Mouse (Mus musculus): ENCODE measurements around the gene Dagla.

Gene Dagla

GRCm38 (mm10) chr19:10232327-10233017 is 72.2 kb downstream of the Dagla start:
- no peak for DNase-seq

- DNase-seq = no peak
These were observed 72.8 kb downstream of the Dagla start for GRCm38 (mm10) chr19:10231871-10232270.

GRCm38 (mm10) chr19:10231016-10231415 is 73.7 kb downstream of the Dagla start:
- DNase-seq = no peak

GRCm38 (mm10) chr19:10225767-10226166 is 78.9 kb downstream of the Dagla start:
- no peak for DNase-seq

GRCm38 (mm10) chr19:10224637-10225453 is 79.8 kb downstream of the Dagla start:
- no peak for DNase-seq

GRCm38 (mm10) chr19:10223561-10223960 is 81.1 kb downstream of the Dagla start:
- DNase-seq = no peak

- no peak for DNase-seq
These were observed 82.0 kb downstream of the Dagla start for GRCm38 (mm10) chr19:10222656-10223055.

GRCm38 (mm10) chr19:10221585-10221984 is 83.1 kb downstream of the Dagla start:
- no peak for DNase-seq

GRCm38 (mm10) chr19:10219593-10219992 is 85.1 kb downstream of the Dagla start:
- DNase-seq = no peak

GRCm38 (mm10) chr19:10219108-10219507 is 85.6 kb downstream of the Dagla start:
- peak; percentile 69 for DNase-seq

GRCm38 (mm10) chr19:10216101-10216500 is 88.6 kb downstream of the Dagla start:
- no peak for DNase-seq

- DNase-seq = no peak
These were observed 90.7 kb downstream of the Dagla start for GRCm38 (mm10) chr19:10213796-10214471.

- DNase-seq = no peak
These were observed 93.8 kb downstream of the Dagla start for GRCm38 (mm10) chr19:10210885-10211284.

- DNase-seq = no peak
These were observed 95.8 kb downstream of the Dagla start for GRCm38 (mm10) chr19:10208851-10209250.

- no peak for DNase-seq
These were observed 99.6 kb downstream of the Dagla start for GRCm38 (mm10) chr19:10205051-10205450.

GRCm38 (mm10) chr19:10204616-10205001 is 100.1 kb downstream of the Dagla start:
- DNase-seq = peak; percentile 31

GRCm38 (mm10) chr19:10203848-10204615 is 100.6 kb downstream of the Dagla start, which contains the start of the genes Tmem258 and Fen1:
TSS of gene Tmem258 (plus strand) at chr19:10204014.
TSS of gene Fen1 (minus strand) at chr19:10204169.
- peak; percentile 93 for DNase-seq

GRCm38 (mm10) chr19:10203146-10203847 is 101.4 kb downstream of the Dagla start:
- DNase-seq = no peak

- DNase-seq = peak; percentile 92
These were observed 106.0 kb downstream of the Dagla start for GRCm38 (mm10) chr19:10198723-10199122.

GRCm38 (mm10) chr19:10198286-10198685 is 106.4 kb downstream of the Dagla start:
- DNase-seq = no peak

GRCm38 (mm10) chr19:10197130-10197529 is 107.5 kb downstream of the Dagla start:
- DNase-seq = no peak
